Mouse (Mus musculus): ENCODE results near the gene F10.

F10 gene

GRCm38 (mm10) chr8:13037015-13037414 lies at the start of gene F10:
TSS of gene F10 (plus strand) at chr8:13037308.
- DNase-seq (ENCODE audit: extremely low read depth, low read depth, low spot score), result no peak

GRCm38 (mm10) chr8:12987571-12987970 lies 49.5 kb upstream of the F10 start:
- no peak for DNase-seq (ENCODE audit: extremely low read depth, low read depth, low spot score)

GRCm38 (mm10) chr8:12988722-12989430 lies 48.2 kb upstream of the F10 start:
- DNase-seq (ENCODE audit: extremely low read depth, low read depth, low spot score), result no peak

- DNase-seq (ENCODE audit: extremely low read depth, low read depth, low spot score), result no peak
Measured at GRCm38 (mm10) chr8:12991411-12991810, 45.7 kb upstream of the F10 start.

GRCm38 (mm10) chr8:12994468-12994867 lies 42.6 kb upstream of the F10 start:
- DNase-seq (ENCODE audit: extremely low read depth, low read depth, low spot score), result no peak

- no peak for DNase-seq (ENCODE audit: extremely low read depth, low read depth, low spot score)
Measured at GRCm38 (mm10) chr8:12995481-12995880, 41.6 kb upstream of the F10 start.

GRCm38 (mm10) chr8:12996831-12997275 lies 40.3 kb upstream of the F10 start:
- DNase-seq (ENCODE audit: extremely low read depth, low read depth, low spot score), result no peak

- peak; percentile 42 for DNase-seq (ENCODE audit: extremely low read depth, low read depth, low spot score)
Measured at GRCm38 (mm10) chr8:12998331-12998730, 38.8 kb upstream of the F10 start.

- DNase-seq (ENCODE audit: extremely low read depth, low read depth, low spot score), result no peak
Measured at GRCm38 (mm10) chr8:12999793-13000192, 37.3 kb upstream of the F10 start.

- no peak for DNase-seq (ENCODE audit: extremely low read depth, low read depth, low spot score)
Measured at GRCm38 (mm10) chr8:13007458-13007857, 29.6 kb upstream of the F10 start.

GRCm38 (mm10) chr8:13010313-13010712 lies 26.8 kb upstream of the F10 start:
- DNase-seq (ENCODE audit: extremely low read depth, low read depth, low spot score), result no peak

GRCm38 (mm10) chr8:13019560-13019959 lies 17.5 kb upstream of the F10 start:
- DNase-seq (ENCODE audit: extremely low read depth, low read depth, low spot score), result no peak

GRCm38 (mm10) chr8:13021830-13022229 lies 15.3 kb upstream of the F10 start:
- no peak for DNase-seq (ENCODE audit: extremely low read depth, low read depth, low spot score)

GRCm38 (mm10) chr8:13025487-13026224 lies 11.5 kb upstream of the F10 start, which contains the start of gene F7:
TSS of gene F7 (plus strand) at chr8:13026034.
- no peak for DNase-seq (ENCODE audit: extremely low read depth, low read depth, low spot score)

- DNase-seq (ENCODE audit: extremely low read depth, low read depth, low spot score), result no peak
Measured at GRCm38 (mm10) chr8:13027615-13028014, 9.5 kb upstream of the F10 start.

- DNase-seq (ENCODE audit: extremely low read depth, low read depth, low spot score), result peak; percentile 7
Measured at GRCm38 (mm10) chr8:13028482-13028881, 8.6 kb upstream of the F10 start.

- DNase-seq (ENCODE audit: extremely low read depth, low read depth, low spot score), result no peak
Measured at GRCm38 (mm10) chr8:13036346-13036812, 729 bp upstream of the F10 start.

GRCm38 (mm10) chr8:13037569-13037968 lies 461 bp downstream of the F10 start:
- no peak for DNase-seq (ENCODE audit: extremely low read depth, low read depth, low spot score)

GRCm38 (mm10) chr8:13039054-13039453 lies 1.9 kb downstream of the F10 start:
- no peak for DNase-seq (ENCODE audit: extremely low read depth, low read depth, low spot score)

GRCm38 (mm10) chr8:13041459-13041858 lies 4.4 kb downstream of the F10 start:
- no peak for DNase-seq (ENCODE audit: extremely low read depth, low read depth, low spot score)

- DNase-seq (ENCODE audit: extremely low read depth, low read depth, low spot score), result no peak
Measured at GRCm38 (mm10) chr8:13047652-13048051, 10.5 kb downstream of the F10 start.

- no peak for DNase-seq (ENCODE audit: extremely low read depth, low read depth, low spot score)
Measured at GRCm38 (mm10) chr8:13050550-13050949, 13.4 kb downstream of the F10 start.
